Mouse (Mus musculus) embryo, embryonic 10 days (tissue): ENCODE measurements at regions not wholly inside any gene's neighbourhood (a gene's known extent, or its start where the extent isn't known, plus 50 kb on each side); places are given as distances from the start of the nearest gene placed in this dataset.
"Not testable (repeated sequence)": the region's sequence is repeated elsewhere in the genome, so short reads cannot be mapped to it uniquely, and the experiment has no call there.

Experiments
- DNase-seq: peaks from one replicate; pipeline ENCODE4 v3.0.0-alpha.2; 2015; ENCODE audit warnings: low spot score

- not testable (repeated sequence) for DNase-seq
Measured at GRCm38 (mm10) chr6:48341367-48341766, 54.0 kb upstream of the Krba1 start.

- not testable (repeated sequence) for DNase-seq
Measured at GRCm38 (mm10) chr6:48336964-48337363, 58.4 kb upstream of the Krba1 start.

DNA sequence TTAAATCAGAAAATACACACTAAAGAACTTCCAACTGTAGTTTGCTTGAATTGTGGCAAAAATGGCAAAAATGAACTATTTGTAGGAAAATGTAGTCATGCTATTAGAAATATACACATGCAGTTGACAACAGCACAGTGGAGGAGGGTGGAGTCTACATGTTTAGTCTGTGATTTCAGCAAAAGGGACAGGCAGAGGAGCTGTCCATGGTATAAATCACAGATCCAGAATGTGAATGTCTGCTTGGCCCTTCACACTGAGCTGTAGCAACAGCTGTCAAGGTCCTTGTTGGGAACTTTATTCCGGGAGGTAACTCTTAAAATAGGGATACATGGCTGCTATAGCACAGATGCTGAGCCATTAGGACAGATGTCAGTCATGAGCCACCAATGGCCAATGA lies 107.4 kb upstream of the Krba1 start:
- peak; percentile 33 for DNase-seq

GRCm38 (mm10) chr6:48279646-48280045 lies 115.7 kb upstream of the Krba1 start:
- not testable (repeated sequence) for DNase-seq

GRCm38 (mm10) chr6:48261563-48261962 lies 133.8 kb upstream of the Krba1 start:
- DNase-seq = not testable (repeated sequence)

DNA sequence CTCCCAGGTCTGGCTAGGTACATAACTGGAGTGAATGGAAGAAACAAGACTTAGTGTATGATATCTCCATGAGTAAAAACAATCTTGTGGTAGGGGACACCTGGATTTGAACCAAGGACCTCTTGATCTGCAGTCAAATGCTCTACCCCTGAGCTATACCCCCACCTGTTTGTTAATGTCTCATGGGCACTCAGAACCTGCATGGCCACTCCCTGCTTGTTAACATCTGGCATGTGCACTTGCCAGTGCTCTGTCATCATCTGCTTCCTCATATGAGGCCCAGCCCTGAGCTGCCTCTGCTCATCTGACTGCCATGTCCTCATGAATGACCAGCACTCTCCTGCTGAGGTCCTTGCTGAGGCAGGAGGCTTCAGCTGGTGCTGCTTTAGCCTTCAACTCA lies 142.4 kb upstream of the Krba1 start:
- not testable (repeated sequence) for DNase-seq

GRCm38 (mm10) chr6:48251954-48252353 lies 143.4 kb upstream of the Krba1 start:
- DNase-seq = no peak

- not testable (repeated sequence) for DNase-seq
Measured at GRCm38 (mm10) chr6:48244191-48244590, 151.2 kb upstream of the Krba1 start.

GRCm38 (mm10) chr6:48227431-48227830 lies 141.0 kb upstream of the Zfp746 start:
- DNase-seq = no peak

DNA sequence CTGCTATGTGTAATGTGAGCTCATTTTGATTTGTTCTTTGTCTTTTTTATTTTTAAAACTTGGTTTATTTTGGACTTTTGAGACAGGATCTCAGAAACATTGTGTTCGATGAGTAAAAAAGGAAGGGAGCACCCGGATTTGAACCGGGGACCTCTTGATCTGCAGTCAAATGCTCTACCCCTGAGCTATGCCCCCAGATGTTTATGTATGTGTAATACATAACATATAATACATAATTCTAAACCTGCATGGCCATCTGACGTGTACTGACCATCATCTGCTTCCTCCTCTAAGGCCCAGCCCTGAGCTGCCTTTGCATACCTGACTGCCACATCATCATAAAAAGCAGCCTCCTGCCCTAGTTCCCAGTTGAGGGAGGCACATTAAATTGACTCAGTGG lies 137.8 kb upstream of the Zfp746 start:
- no peak for DNase-seq

DNA sequence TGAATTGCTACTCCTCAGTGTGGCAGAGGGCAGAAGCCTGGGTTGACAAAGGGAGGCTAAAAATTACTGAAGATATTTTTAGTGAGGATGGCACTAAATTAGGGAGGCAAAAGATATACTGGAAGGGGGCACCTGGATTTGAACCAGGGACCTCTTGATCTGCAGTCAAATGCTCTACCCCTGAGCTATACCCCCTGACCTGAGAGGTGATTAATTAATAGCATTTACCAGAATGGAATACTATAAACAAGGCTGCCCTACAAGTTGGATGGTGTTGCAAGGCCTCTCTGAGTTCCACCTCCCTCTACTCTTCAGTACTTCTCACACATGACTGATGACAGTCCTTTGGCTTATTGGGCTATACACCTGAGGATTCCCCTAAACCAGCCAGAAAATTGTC lies 136.6 kb upstream of the Zfp746 start:
- DNase-seq = no peak

GRCm38 (mm10) chr6:48221806-48222205 lies 135.4 kb upstream of the Zfp746 start:
- DNase-seq = not testable (repeated sequence)

GRCm38 (mm10) chr6:48215212-48215611 lies 128.8 kb upstream of the Zfp746 start:
- DNase-seq = no peak

GRCm38 (mm10) chr6:48209739-48210138 lies 123.3 kb upstream of the Zfp746 start:
- DNase-seq = no peak

DNA sequence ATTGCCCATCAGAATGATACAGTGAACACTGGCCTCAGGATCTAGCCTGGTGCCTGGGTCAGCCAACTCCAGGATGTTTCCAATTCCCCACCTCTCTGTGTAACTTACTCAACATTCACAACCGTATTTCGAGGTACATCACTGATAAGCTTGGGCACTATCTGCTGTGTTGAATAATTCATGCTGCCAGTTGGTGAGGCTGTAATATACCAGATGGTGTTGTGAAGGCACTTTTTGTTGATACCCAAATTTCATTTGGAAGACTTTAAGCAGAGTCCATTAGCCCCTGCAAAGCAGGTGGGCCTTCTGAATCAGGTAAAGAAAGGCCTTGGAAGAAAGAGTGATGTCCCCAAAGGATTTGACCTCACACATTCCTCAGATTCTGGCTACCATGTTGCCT lies 122.7 kb upstream of the Zfp746 start:
- DNase-seq = no peak

DNA sequence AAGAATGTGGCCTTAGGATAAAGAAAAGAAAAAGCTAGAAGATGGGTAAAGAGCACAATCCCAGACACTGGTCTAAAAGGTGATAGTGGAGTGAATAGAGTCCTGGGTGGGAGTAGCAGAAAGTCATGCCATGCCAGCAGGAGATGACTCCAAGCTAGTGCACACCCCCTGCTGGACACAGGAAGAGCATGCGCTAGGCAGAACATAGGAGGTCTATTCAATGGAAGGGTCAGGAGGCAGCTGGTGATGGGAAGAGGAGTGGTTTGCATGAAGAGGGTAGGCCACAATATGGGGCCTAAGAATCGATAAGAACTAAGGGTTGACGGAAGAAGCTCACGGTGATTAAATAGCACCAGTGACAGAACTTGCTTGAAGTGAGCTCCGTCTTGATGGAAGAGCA lies 119.3 kb upstream of the Zfp746 start:
- no peak for DNase-seq

- peak; percentile 47 for DNase-seq
Measured at GRCm38 (mm10) chr6:48199951-48200350, 113.6 kb upstream of the Zfp746 start.

- no peak for DNase-seq
Measured at GRCm38 (mm10) chr6:48198806-48199205, 112.4 kb upstream of the Zfp746 start.

GRCm38 (mm10) chr6:48197696-48198378 lies 111.4 kb upstream of the Zfp746 start:
- no peak for DNase-seq

DNA sequence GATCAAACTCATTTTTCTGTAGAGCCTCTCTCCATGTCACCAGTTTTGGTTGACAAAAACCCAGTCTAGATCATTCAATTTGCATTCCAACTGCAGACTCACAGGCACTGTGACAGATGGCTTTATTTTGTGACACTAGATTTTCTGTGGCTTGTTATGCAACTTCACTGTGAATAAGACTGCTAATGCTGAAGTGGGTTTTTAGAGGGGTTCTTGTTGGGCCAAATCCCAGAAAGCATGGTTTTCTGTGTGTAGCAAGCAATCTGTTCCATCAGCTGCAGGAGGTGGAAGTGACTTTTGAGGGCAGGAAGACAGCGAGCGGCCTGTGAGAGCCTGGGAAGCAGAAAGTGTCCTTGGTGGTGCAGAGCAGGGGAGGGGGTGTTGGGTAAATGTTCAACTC lies 102.0 kb upstream of the Zfp746 start:
- not testable (repeated sequence) for DNase-seq

- no peak for DNase-seq
Measured at GRCm38 (mm10) chr6:48185311-48185710, 98.9 kb upstream of the Zfp746 start.

- DNase-seq = no peak
Measured at GRCm38 (mm10) chr6:48178360-48179120, 92.1 kb upstream of the Zfp746 start.

DNA sequence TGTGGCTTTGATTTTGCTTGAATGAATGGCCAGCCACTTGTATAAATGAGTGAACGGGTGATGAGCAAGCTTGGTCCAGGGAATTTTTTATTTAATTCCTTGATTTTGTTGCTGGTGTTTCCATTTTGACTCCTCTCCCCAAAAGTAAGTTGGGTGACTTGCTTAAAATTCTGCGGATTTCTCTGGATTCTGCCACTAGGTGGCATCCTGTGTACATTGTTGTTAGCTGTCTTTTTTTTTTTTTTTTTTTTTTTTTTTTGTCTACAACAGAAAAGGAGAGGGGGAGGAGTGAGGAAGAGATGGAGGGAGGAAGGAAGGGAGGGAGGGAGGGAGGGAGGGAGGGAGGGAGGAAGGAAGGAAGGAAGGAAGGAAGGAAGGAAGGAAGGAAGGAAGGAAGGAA lies 91.5 kb upstream of the Zfp746 start:
- DNase-seq = peak; percentile 66

- no peak for DNase-seq
Measured at GRCm38 (mm10) chr6:48175234-48175633, 88.8 kb upstream of the Zfp746 start.
